Mouse (Mus musculus) ovary, postnatal 36 days (tissue): ENCODE measurements at regions not wholly inside any gene's neighbourhood (a gene's known extent, or its start where the extent isn't known, plus 50 kb on each side); places are given as distances from the start of the nearest gene placed in this dataset.

Experiments used
- DNase-seq: peaks from one replicate; pipeline ENCODE4 v3.0.0; 2022; ENCODE audit warnings: low spot score, mixed read lengths

- no peak for DNase-seq
Measured at GRCm38 (mm10) chr13:31334981-31335380, 221.0 kb upstream of the Foxq1 start.

GRCm38 (mm10) chr13:31337631-31338030 lies 218.3 kb upstream of the Foxq1 start:
- no peak for DNase-seq

GRCm38 (mm10) chr13:31339386-31339785 lies 216.5 kb upstream of the Foxq1 start:
- DNase-seq, result no peak

GRCm38 (mm10) chr13:31339901-31340300 lies 216.0 kb upstream of the Foxq1 start:
- no peak for DNase-seq

- DNase-seq, result no peak
Measured at GRCm38 (mm10) chr13:31340363-31340948, 215.5 kb upstream of the Foxq1 start.

- DNase-seq, result no peak
Measured at GRCm38 (mm10) chr13:31341282-31342100, 214.4 kb upstream of the Foxq1 start.

GRCm38 (mm10) chr13:31346205-31346604 lies 209.7 kb upstream of the Foxq1 start:
- no peak for DNase-seq

GRCm38 (mm10) chr13:31347000-31347399 lies 208.9 kb upstream of the Foxq1 start:
- DNase-seq, result no peak

GRCm38 (mm10) chr13:31349671-31350070 lies 206.3 kb upstream of the Foxq1 start:
- no peak for DNase-seq

- no peak for DNase-seq
Measured at GRCm38 (mm10) chr13:31351481-31351880, 204.5 kb upstream of the Foxq1 start.

GRCm38 (mm10) chr13:31352825-31353224 lies 203.1 kb upstream of the Foxq1 start:
- DNase-seq, result no peak

- DNase-seq, result no peak
Measured at GRCm38 (mm10) chr13:31359353-31359752, 196.6 kb upstream of the Foxq1 start.

GRCm38 (mm10) chr13:31362386-31362785 lies 193.5 kb upstream of the Foxq1 start:
- no peak for DNase-seq

- no peak for DNase-seq
Measured at GRCm38 (mm10) chr13:31364369-31364768, 191.6 kb upstream of the Foxq1 start.

GRCm38 (mm10) chr13:31367226-31367625 lies 188.7 kb upstream of the Foxq1 start:
- no peak for DNase-seq

- DNase-seq, result no peak
Measured at GRCm38 (mm10) chr13:31369182-31369581, 186.8 kb upstream of the Foxq1 start.

- DNase-seq, result no peak
Measured at GRCm38 (mm10) chr13:31370873-31371272, 185.1 kb upstream of the Foxq1 start.

GRCm38 (mm10) chr13:31374006-31374405 lies 181.9 kb upstream of the Foxq1 start:
- no peak for DNase-seq

GRCm38 (mm10) chr13:31393421-31394215 lies 162.3 kb upstream of the Foxq1 start:
- no peak for DNase-seq

- DNase-seq, result no peak
Measured at GRCm38 (mm10) chr13:31396216-31396910, 159.6 kb upstream of the Foxq1 start.

- no peak for DNase-seq
Measured at GRCm38 (mm10) chr13:31397246-31397645, 158.7 kb upstream of the Foxq1 start.

GRCm38 (mm10) chr13:31400401-31400800 lies 155.5 kb upstream of the Foxq1 start:
- DNase-seq, result no peak
